Mouse (Mus musculus) stomach, embryonic 14.5 days (tissue): ENCODE measurements at regions not wholly inside any gene's neighbourhood (a gene's known extent, or its start where the extent isn't known, plus 50 kb on each side); places are given as distances from the start of the nearest gene placed in this dataset.

ENCODE experiments used
- ATAC-seq: fragments of 200-750 bp; cut with Nextera tagmentation; 2 replicates; pipeline ENCODE4 v1.8.0; 2017; ENCODE audit warnings: low read depth, moderate TSS enrichment; ENCODE audit not compliant: insufficient number of reproducible peaks, insufficient read depth, low FRiP score
- H3K27ac ChIP-seq: fragments of 300-500 bp; sonication (generic); 2 replicates; pipeline ENCODE4 v1.5.1; 2014; ENCODE audit warnings: mild to moderate bottlenecking, low read length, moderate library complexity, mixed read lengths
- H3K27me3 ChIP-seq: fragments of 300-500 bp; sonication (generic); 2 replicates; pipeline ENCODE4 v1.6.1; 2014; ENCODE audit warnings: low read length, control low read depth, mixed read lengths; ENCODE audit not compliant: control insufficient read depth, insufficient read depth
- H3K36me3 ChIP-seq: fragments of 300-500 bp; sonication (generic); 2 replicates; pipeline ENCODE4 v1.6.1; 2014; ENCODE audit warnings: mild to moderate bottlenecking, control low read depth, low read length, moderate library complexity, mixed read lengths; ENCODE audit not compliant: control insufficient read depth, insufficient read depth
- H3K4me1 ChIP-seq: fragments of 300-500 bp; sonication (generic); 2 replicates; pipeline ENCODE4 v1.6.1; 2014; ENCODE audit warnings: low read length, control low read depth, mixed read lengths; ENCODE audit not compliant: control insufficient read depth, insufficient read depth
- H3K4me2 ChIP-seq: fragments of 300-500 bp; sonication (generic); replicated peaks from 2 replicates; pipeline ENCODE4 v1.6.1; 2014; ENCODE audit warnings: low read depth, low read length, control low read depth
- H3K4me3 ChIP-seq: fragments of 300-500 bp; sonication (generic); 2 replicates; pipeline ENCODE4 v1.5.1; 2014; ENCODE audit warnings: low read depth, low read length, control low read depth
- H3K9ac ChIP-seq: fragments of 300-500 bp; sonication (generic); replicated peaks from 2 replicates; pipeline ENCODE4 v1.6.1; 2014; ENCODE audit warnings: low read depth, mild to moderate bottlenecking, control low read depth, low read length, moderate library complexity, mixed read lengths
- H3K9me3 ChIP-seq: fragments of 300-500 bp; sonication (generic); 2 replicates; pipeline ENCODE4 v1.6.1; 2016; ENCODE audit warnings: low read depth, low read length, control low read depth; ENCODE audit not compliant: control insufficient read depth
- WGBS: fragments of 180-500 bp; shearing (Covaris S2); extraction: QIAGEN DNeasy Blood & Tissue Kit; methylation state at CpG from one replicate; pipeline ENCODE4 v1.1.7; 2014; 5-methylcytosine and 5-hydroxymethylcytosine counted together

GRCm38 (mm10) chr3:140088019-140088418, 882.5 kb downstream of the Stpg2 start:
- 84% methylated on average over 3 of the region's 3 CpGs for WGBS
- H3K9me3 ChIP-seq, result no peaks in the 10 kb centered on the region

GRCm38 (mm10) chr3:140091900-140092299, 886.4 kb downstream of the Stpg2 start:
- 76% methylated on average over 2 of the region's 2 CpGs for WGBS
- Histone ChIP-seq H3K27ac (no peak overlapping the region), H3K4me1 (no peaks in the 10 kb centered on the region), H3K36me3 (no peaks in the 10 kb centered on the region), H3K4me3 (no peak overlapping the region), H3K9me3 (no peaks in the 10 kb centered on the region), H3K27me3 (no peaks in the 10 kb centered on the region), H3K9ac (no peak overlapping the region), H3K4me2 (no peak overlapping the region)
- no peak for ATAC-seq

More at GRCm38 (mm10) chr3:140088019-140088418, 882.5 kb downstream of the Stpg2 start:
- no peaks in the 10 kb centered on the region for H3K36me3 ChIP-seq
- H3K27me3 ChIP-seq, result no peaks in the 10 kb centered on the region
- H3K27ac ChIP-seq, result no peak overlapping the region
- H3K4me2 ChIP-seq, result no peak overlapping the region
- no peak for ATAC-seq
- H3K4me1 ChIP-seq, result no peaks in the 10 kb centered on the region
- no peak overlapping the region for H3K9ac ChIP-seq
- no peak overlapping the region for H3K4me3 ChIP-seq

- H3K4me3 ChIP-seq, result no peak overlapping the region
- no peaks in the 10 kb centered on the region for H3K27me3 ChIP-seq
- no peaks in the 10 kb centered on the region for H3K36me3 ChIP-seq
- ATAC-seq, result no peak
- H3K4me2 ChIP-seq, result no peak overlapping the region
- no peak overlapping the region for H3K9ac ChIP-seq
- no peaks in the 10 kb centered on the region for H3K9me3 ChIP-seq
- no peaks in the 10 kb centered on the region for H3K4me1 ChIP-seq
- H3K27ac ChIP-seq, result no peak overlapping the region
Observed at GRCm38 (mm10) chr3:140096854-140097540, 891.5 kb downstream of the Stpg2 start.

- no peak for ATAC-seq
- H3K36me3 ChIP-seq, result no peaks in the 10 kb centered on the region
- H3K27ac ChIP-seq, result no peak overlapping the region
- no peak overlapping the region for H3K4me3 ChIP-seq
- no peaks in the 10 kb centered on the region for H3K4me1 ChIP-seq
- H3K27me3 ChIP-seq, result no peaks in the 10 kb centered on the region
- WGBS, result 73% methylated on average over 4 of the region's 4 CpGs
- H3K4me2 ChIP-seq, result no peak overlapping the region
- H3K9me3 ChIP-seq, result no peaks in the 10 kb centered on the region
- H3K9ac ChIP-seq, result no peak overlapping the region
Observed at GRCm38 (mm10) chr3:140109401-140109800, 903.9 kb downstream of the Stpg2 start.

- no peak overlapping the region for H3K4me3 ChIP-seq
- H3K4me2 ChIP-seq, result no peak overlapping the region
- no peak overlapping the region for H3K9ac ChIP-seq
- WGBS, result 82% methylated on average over 9 of the region's 9 CpGs
- no peaks in the 10 kb centered on the region for H3K27me3 ChIP-seq
- no peaks in the 10 kb centered on the region for H3K4me1 ChIP-seq
- no peak for ATAC-seq
- H3K36me3 ChIP-seq, result no peaks in the 10 kb centered on the region
- no peaks in the 10 kb centered on the region for H3K9me3 ChIP-seq
- H3K27ac ChIP-seq, result no peak overlapping the region
Observed at GRCm38 (mm10) chr3:140111414-140112172, 906.1 kb downstream of the Stpg2 start.

- no peak for ATAC-seq
- H3K4me2 ChIP-seq, result no peak overlapping the region
- WGBS, result 72% methylated on average over 1 of the region's 1 CpGs
- H3K4me3 ChIP-seq, result no peak overlapping the region
- no peaks in the 10 kb centered on the region for H3K9me3 ChIP-seq
- H3K27me3 ChIP-seq, result no peaks in the 10 kb centered on the region
- H3K27ac ChIP-seq, result no peak overlapping the region
- no peaks in the 10 kb centered on the region for H3K36me3 ChIP-seq
- H3K9ac ChIP-seq, result no peak overlapping the region
- no peaks in the 10 kb centered on the region for H3K4me1 ChIP-seq
Observed at GRCm38 (mm10) chr3:140115116-140115515, 909.6 kb downstream of the Stpg2 start.

GRCm38 (mm10) chr3:140127310-140127709, 921.8 kb downstream of the Stpg2 start:
- 66% methylated on average over 3 of the region's 3 CpGs for WGBS
- no peaks in the 10 kb centered on the region for H3K27me3 ChIP-seq
- no peaks in the 10 kb centered on the region for H3K36me3 ChIP-seq
- no peak overlapping the region for H3K4me3 ChIP-seq
- no peak overlapping the region for H3K4me2 ChIP-seq
- H3K9me3 ChIP-seq, result no peaks in the 10 kb centered on the region
- H3K27ac ChIP-seq, result no peak overlapping the region
- no peak for ATAC-seq
- no peaks in the 10 kb centered on the region for H3K4me1 ChIP-seq
- no peak overlapping the region for H3K9ac ChIP-seq

GRCm38 (mm10) chr3:140129065-140129778, 923.7 kb downstream of the Stpg2 start:
- H3K4me2 ChIP-seq, result no peak overlapping the region
- no peaks in the 10 kb centered on the region for H3K27me3 ChIP-seq
- ATAC-seq, result no peak
- no peaks in the 10 kb centered on the region for H3K36me3 ChIP-seq
- H3K4me3 ChIP-seq, result no peak overlapping the region
- H3K9me3 ChIP-seq, result no peaks in the 10 kb centered on the region
- no peak overlapping the region for H3K27ac ChIP-seq
- H3K9ac ChIP-seq, result no peak overlapping the region
- H3K4me1 ChIP-seq, result no peaks in the 10 kb centered on the region
- 73% methylated on average over 8 of the region's 8 CpGs for WGBS
